8 mouse cellular contexts compared by ENCODE assay signal in genomic region chr4:141387093-141387784, GRCm38 (mm10). TPM values are rescaled to one million over a fixed set of nuclear protein-coding genes. Genes with fewer than 3 reads are reported as not detected.
A peak's percentile ranks its signal among the peaks of the same experiment; 100 is the strongest.
DNase-seq lines count a peak whose midpoint lies in the region; ATAC-seq lines count a peak whose summit lies in the region.

No protein-coding gene starts in this region.

- no peak overlapping the region for H3K4me2 ChIP-seq in midbrain, embryonic 12.5 days (replicated peaks)

- H3K27ac ChIP-seq in embryonic facial prominence, embryonic 10.5 days (replicated peaks) = 0 out of 2 replicates have a peak overlapping the region, but pooled peaks have one; percentile 45
- no peak overlapping the region for H3K27ac ChIP-seq in midbrain, embryonic 12.5 days (replicated peaks)

- peaks cover 36% of the 10 kb centered on the region for H3K27me3 ChIP-seq in embryonic facial prominence, embryonic 10.5 days (replicated peaks; ENCODE audit: low read depth, poor library complexity, severe bottlenecking)
- peaks cover 34% of the 10 kb centered on the region for H3K27me3 ChIP-seq in midbrain, embryonic 12.5 days

- H3K4me1 ChIP-seq in embryonic facial prominence, embryonic 10.5 days = peaks cover 41% of the 10 kb centered on the region
- H3K4me1 ChIP-seq in midbrain, embryonic 12.5 days = peaks cover 13% of the 10 kb centered on the region; the same call in 1 of the 2 replicates

- peak; percentile 55 for ATAC-seq in midbrain, embryonic 12.5 days (ENCODE audit: low FRiP score, low read depth)

- no peaks in the 10 kb centered on the region for H3K36me3 ChIP-seq in embryonic facial prominence, embryonic 10.5 days (replicated peaks)
- no peaks in the 10 kb centered on the region for H3K36me3 ChIP-seq in midbrain, embryonic 12.5 days

- no peak overlapping the region for H3K4me3 ChIP-seq in embryonic facial prominence, embryonic 10.5 days
- H3K4me3 ChIP-seq in midbrain, embryonic 12.5 days = no peak overlapping the region

- 16% methylated on average over 5 of the region's 5 CpGs for WGBS in embryonic facial prominence, embryonic 10.5 days
- 17% methylated on average over 5 of the region's 5 CpGs for WGBS in midbrain, embryonic 12.5 days

- no peak overlapping the region for H3K9ac ChIP-seq in midbrain, embryonic 12.5 days (replicated peaks)

- intact Hi-C loops in heart, postnatal 25 days (cut with DNase I) = loop anchor here (10.0 kb wide), 1 partner anchor 458 kb away; the partner anchor contains the start of gene Ctrc

- no peaks in the 10 kb centered on the region for H3K9me3 ChIP-seq in embryonic facial prominence, embryonic 10.5 days
- no peaks in the 10 kb centered on the region for H3K9me3 ChIP-seq in midbrain, embryonic 12.5 days

- DNase-seq in heart, adult 8-10 months (ENCODE audit: low spot score) = peak; percentile 71
- no peak for DNase-seq in heart, postnatal 25 days (ENCODE audit: low spot score)
- DNase-seq in adrenal gland, adult 8-10 months = peak; percentile 36
- peak; percentile 84 for DNase-seq in embryonic facial prominence, embryonic 10.5 days (ENCODE audit: low spot score)
- peak; percentile 87 for DNase-seq in heart, postnatal 4 days
- peak; percentile 80 to 84 for DNase-seq in left cerebral cortex, adult 18-20 months (ENCODE audit: low spot score in 2 of 2)
- DNase-seq in spleen, adult 18-20 months = peak; percentile 32 to 75

RNA-seq across cellular contexts. Expression of gene Clcnka, which starts 11.3 kb away (rescaled TPM):
- total RNA-seq in heart, adult 8-10 months (2022) = not detected
- not detected for total RNA-seq in heart, postnatal 25 days (2021)
- not detected for total RNA-seq in adrenal gland, adult 8-10 months (2022)
- 0.21 and 0.37 TPM in 2 replicates for polyA plus RNA-seq in embryonic facial prominence, embryonic 10.5 days (2016; fragmentation: Nextera tagmentation; extraction: Ambion mirVana)
- total RNA-seq in heart, postnatal 4 days (2021) = not detected
- total RNA-seq in left cerebral cortex, adult 18-20 months (2021) = not detected
- not detected in 2 replicates for polyA plus RNA-seq in midbrain, embryonic 12.5 days (2016; fragmentation: Nextera tagmentation; extraction: Ambion mirVana)

RNA-seq across cellular contexts. Expression of gene Fam131c, which starts 19.2 kb away (rescaled TPM):
- total RNA-seq in heart, adult 8-10 months (2022) = 1 to 10 TPM; 2.4 to 5.5 (median 4.1) TPM
- under 1 TPM; 0.42 to 0.73 TPM for total RNA-seq in heart, postnatal 25 days (2021)
- 1 to 10 TPM; 1.2 to 5.7 (median 2.8) TPM for total RNA-seq in adrenal gland, adult 8-10 months (2022)
- polyA plus RNA-seq in embryonic facial prominence, embryonic 10.5 days (2016; fragmentation: Nextera tagmentation; extraction: Ambion mirVana) = 0.28 and 0.44 TPM in 2 replicates
- under 1 TPM; 0.43 to 0.62 TPM for total RNA-seq in heart, postnatal 4 days (2021)
- total RNA-seq in left cerebral cortex, adult 18-20 months (2021) = 1 to 10 TPM; 4.2 to 4.3 TPM
- polyA plus RNA-seq in midbrain, embryonic 12.5 days (2016; fragmentation: Nextera tagmentation; extraction: Ambion mirVana) = 3.5 and 3.8 TPM in 2 replicates

RNA-seq across cellular contexts. Expression of gene Clcnkb, which starts 28.6 kb away (rescaled TPM):
- total RNA-seq in heart, adult 8-10 months (2022) = 1 to 10 TPM in 1 of 4 experiments, under 1 TPM in 3; 0.33 to 1.5 (median 0.59) TPM
- 1 to 10 TPM in 1 of 2 experiments, under 1 TPM in 1; 0.60 to 1.5 TPM for total RNA-seq in heart, postnatal 25 days (2021)
- total RNA-seq in adrenal gland, adult 8-10 months (2022) = not detected
- polyA plus RNA-seq in embryonic facial prominence, embryonic 10.5 days (2016; fragmentation: Nextera tagmentation; extraction: Ambion mirVana) = 0.15 TPM in 1 of 2 replicates, not detected in the other
- total RNA-seq in heart, postnatal 4 days (2021) = 1 to 10 TPM in 1 of 2 experiments, under 1 TPM in 1; 0.61 to 1.3 TPM
- not detected for total RNA-seq in left cerebral cortex, adult 18-20 months (2021)
- not detected in 2 replicates for polyA plus RNA-seq in midbrain, embryonic 12.5 days (2016; fragmentation: Nextera tagmentation; extraction: Ambion mirVana)

RNA-seq across cellular contexts. Expression of gene Hspb7, which starts 33.3 kb away (rescaled TPM):
- 1,000 to 10,000 TPM; 1,512 to 1,942 (median 1,609) TPM for total RNA-seq in heart, adult 8-10 months (2022)
- total RNA-seq in heart, postnatal 25 days (2021) = 1,000 to 10,000 TPM; 1,043 to 1,140 TPM
- total RNA-seq in adrenal gland, adult 8-10 months (2022) = under 1 TPM; 0.38 to 0.97 (median 0.57) TPM
- 0.15 TPM in 1 of 2 replicates, not detected in the other for polyA plus RNA-seq in embryonic facial prominence, embryonic 10.5 days (2016; fragmentation: Nextera tagmentation; extraction: Ambion mirVana)
- total RNA-seq in heart, postnatal 4 days (2021) = 100 to 1,000 TPM; 865 to 923 TPM
- under 1 TPM; 0.16 to 0.46 TPM for total RNA-seq in left cerebral cortex, adult 18-20 months (2021)
- polyA plus RNA-seq in midbrain, embryonic 12.5 days (2016; fragmentation: Nextera tagmentation; extraction: Ambion mirVana) = 0.13 TPM in 1 of 2 replicates, not detected in the other

RNA-seq across cellular contexts. Expression of gene Srarp, which starts 48.7 kb away (rescaled TPM):
- total RNA-seq in heart, adult 8-10 months (2022) = 1 to 10 TPM in 1 of 4 experiments, under 1 TPM in 3; 0.82 to 1.5 (median 0.93) TPM
- 1 to 10 TPM in 1 of 2 experiments, under 1 TPM in 1; 0.50 to 1.5 TPM for total RNA-seq in heart, postnatal 25 days (2021)
- total RNA-seq in adrenal gland, adult 8-10 months (2022) = under 1 TPM in 1 of 4 experiments, not detected in 3; 0.68 TPM
- not detected in 2 replicates for polyA plus RNA-seq in embryonic facial prominence, embryonic 10.5 days (2016; fragmentation: Nextera tagmentation; extraction: Ambion mirVana)
- total RNA-seq in heart, postnatal 4 days (2021) = not detected
- 1 to 10 TPM; 2.3 to 4.9 TPM for total RNA-seq in left cerebral cortex, adult 18-20 months (2021)
- polyA plus RNA-seq in midbrain, embryonic 12.5 days (2016; fragmentation: Nextera tagmentation; extraction: Ambion mirVana) = 0.20 TPM in 1 of 2 replicates, not detected in the other
